Mouse (Mus musculus): ENCODE results near the gene Fam186b. TPM values are rescaled to one million over a fixed set of nuclear protein-coding genes. Genes with fewer than 3 reads are reported as not detected.

Fam186b gene
- polyA plus RNA-seq (2014; fragmentation: Nextera tagmentation; extraction: Ambion mirVana): 0.19 TPM in 1 of 2 replicates, not detected in the other

DNA sequence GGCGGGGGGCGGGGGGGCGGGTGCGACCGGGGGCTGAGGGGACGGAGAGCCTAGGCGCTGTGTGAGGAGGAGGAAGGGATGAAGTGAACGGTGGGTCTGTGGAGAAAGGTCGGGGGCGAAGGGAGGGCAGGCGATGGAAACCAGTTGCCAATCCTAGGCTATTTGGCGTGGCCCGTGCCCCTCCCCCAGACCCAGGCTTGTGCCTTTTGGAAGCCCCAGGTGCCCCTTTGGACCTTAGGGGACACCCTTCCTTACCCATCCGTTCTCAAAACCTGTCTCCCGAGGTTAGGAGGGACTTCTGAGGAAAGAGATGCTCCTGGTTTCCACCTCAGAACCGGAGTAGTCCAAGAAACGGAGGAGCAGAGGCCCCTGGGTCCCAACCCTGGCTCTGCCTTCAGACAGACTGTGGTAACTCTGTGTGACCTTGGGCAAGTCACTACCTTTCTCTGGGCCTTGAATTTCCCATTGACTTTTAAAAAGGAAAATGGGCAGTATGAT is at the start of gene Fam186b:
Fam186b (minus strand) TSS at position 405 of the 498 bp plus-strand sequence.
- H3K36me3 ChIP-seq (ENCODE audit: control insufficient read depth, insufficient read depth, low read length): no peaks in the 10 kb centered on the region

DNA sequence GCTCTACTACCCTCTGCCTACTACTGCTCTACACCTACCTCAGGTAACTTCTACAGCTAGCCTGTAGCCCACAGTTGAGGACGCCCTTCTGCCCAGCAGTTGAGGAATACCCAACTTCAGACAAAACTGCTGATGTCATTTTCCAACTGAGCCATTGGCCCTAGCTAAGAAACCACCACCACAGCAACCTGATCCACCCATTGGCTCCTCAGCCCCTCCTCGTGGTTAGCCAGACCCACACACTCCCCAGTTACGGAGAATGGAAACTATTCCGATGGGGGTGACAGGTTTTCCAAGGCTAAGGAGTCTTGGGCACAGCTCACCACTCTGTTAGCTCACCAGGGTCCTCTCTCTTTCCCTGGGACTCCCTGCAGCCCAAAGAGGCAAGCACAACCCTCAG is 49.3 kb upstream of the Fam186b start:
- 79% methylated on average over 4 of the region's 4 CpGs for WGBS
- Histone ChIP-seq H3K4me2 (no peak overlapping the region), H3K4me3 (ENCODE audit: low read depth, low read length) (no peak overlapping the region), H3K27ac (ENCODE audit: low read depth, low read length) (no peak overlapping the region), H3K9me3 (ENCODE audit: control insufficient read depth, low read length) (no peaks in the 10 kb centered on the region), H3K4me1 (ENCODE audit: control insufficient read depth, insufficient read depth, low read length) (peaks cover 3% of the 10 kb centered on the region; the same call in 1 of the 2 replicates), H3K27me3 (ENCODE audit: control insufficient read depth, insufficient read depth, low read length) (no peaks in the 10 kb centered on the region), H3K36me3 (ENCODE audit: control insufficient read depth, insufficient read depth, low read length) (no peaks in the 10 kb centered on the region), H3K9ac (ENCODE audit: low read length) (no peak overlapping the region)
- DNase-seq (ENCODE audit: low spot score, missing footprints) (no peak), ATAC-seq (ENCODE audit: low FRiP score) (no peak)

More for the DNA sequence above, at the start of gene Fam186b:
- peak within 1 kb of the TSS; percentile 56 for H3K4me2 ChIP-seq
- DNase-seq (ENCODE audit: low spot score, missing footprints) (peak; percentile 94), ATAC-seq (ENCODE audit: low FRiP score) (peak; percentile 69)
- H3K4me3 ChIP-seq (ENCODE audit: low read depth, low read length): peak within 1 kb of the TSS; percentile 70
- 2% methylated on average over 16 of the region's 17 CpGs for WGBS
- peak within 1 kb of the TSS; percentile 81 for H3K9ac ChIP-seq (ENCODE audit: low read length)
- H3K9me3 ChIP-seq (ENCODE audit: control insufficient read depth, low read length): no peaks in the 10 kb centered on the region
- H3K4me1 ChIP-seq (ENCODE audit: control insufficient read depth, insufficient read depth, low read length): peaks cover 11% of the 10 kb centered on the region
- peak within 1 kb of the TSS; percentile 87 for H3K27ac ChIP-seq (ENCODE audit: low read depth, low read length)
- no peaks in the 10 kb centered on the region for H3K27me3 ChIP-seq (ENCODE audit: control insufficient read depth, insufficient read depth, low read length)

DNA sequence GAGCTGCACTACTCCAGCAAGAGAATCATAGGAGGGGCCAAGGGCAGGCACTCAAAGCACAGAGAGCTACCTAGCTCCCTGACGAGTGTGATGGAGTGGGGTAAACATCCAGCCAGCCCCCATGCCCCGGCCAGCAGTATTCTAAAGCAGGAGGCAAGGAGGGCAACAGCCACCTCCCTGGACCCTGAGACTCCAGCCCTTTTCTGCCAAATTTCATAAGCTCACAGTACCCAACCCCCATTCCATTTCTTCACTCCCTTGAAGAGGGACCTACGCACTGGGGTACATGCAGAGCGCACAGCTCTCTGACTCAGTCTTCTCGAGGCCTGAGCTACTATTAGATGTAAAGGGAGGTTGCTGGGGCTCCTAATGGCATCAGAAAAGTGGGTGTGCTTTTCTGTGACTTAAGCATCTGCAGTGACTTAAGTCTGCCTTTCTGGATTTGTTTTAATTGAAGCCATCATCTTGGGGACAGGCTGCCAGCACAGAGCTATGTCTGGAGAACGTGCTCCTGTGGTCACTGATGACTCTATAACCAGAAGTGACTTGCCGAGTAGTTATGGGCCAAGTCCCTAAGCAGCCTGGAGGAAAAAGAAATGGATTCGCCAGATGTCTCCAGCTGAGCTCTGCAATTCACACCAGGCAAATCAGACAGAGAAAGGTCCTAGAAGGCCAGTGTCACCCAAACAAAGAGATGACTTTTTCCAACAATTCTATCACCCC is 48.6 kb upstream of the Fam186b start:
- Histone ChIP-seq H3K4me1 (ENCODE audit: control insufficient read depth, insufficient read depth, low read length) (peaks cover 3% of the 10 kb centered on the region; the same call in 1 of the 2 replicates), H3K4me3 (ENCODE audit: low read depth, low read length) (no peak overlapping the region), H3K9me3 (ENCODE audit: control insufficient read depth, low read length) (no peaks in the 10 kb centered on the region), H3K27ac (ENCODE audit: low read depth, low read length) (no peak overlapping the region), H3K9ac (ENCODE audit: low read length) (no peak overlapping the region), H3K27me3 (ENCODE audit: control insufficient read depth, insufficient read depth, low read length) (no peaks in the 10 kb centered on the region), H3K4me2 (no peak overlapping the region), H3K36me3 (ENCODE audit: control insufficient read depth, insufficient read depth, low read length) (no peaks in the 10 kb centered on the region)
- no peak for ATAC-seq (ENCODE audit: low FRiP score)
- WGBS: 76% methylated on average over 8 of the region's 8 CpGs
- no peak for DNase-seq (ENCODE audit: low spot score, missing footprints)

DNA sequence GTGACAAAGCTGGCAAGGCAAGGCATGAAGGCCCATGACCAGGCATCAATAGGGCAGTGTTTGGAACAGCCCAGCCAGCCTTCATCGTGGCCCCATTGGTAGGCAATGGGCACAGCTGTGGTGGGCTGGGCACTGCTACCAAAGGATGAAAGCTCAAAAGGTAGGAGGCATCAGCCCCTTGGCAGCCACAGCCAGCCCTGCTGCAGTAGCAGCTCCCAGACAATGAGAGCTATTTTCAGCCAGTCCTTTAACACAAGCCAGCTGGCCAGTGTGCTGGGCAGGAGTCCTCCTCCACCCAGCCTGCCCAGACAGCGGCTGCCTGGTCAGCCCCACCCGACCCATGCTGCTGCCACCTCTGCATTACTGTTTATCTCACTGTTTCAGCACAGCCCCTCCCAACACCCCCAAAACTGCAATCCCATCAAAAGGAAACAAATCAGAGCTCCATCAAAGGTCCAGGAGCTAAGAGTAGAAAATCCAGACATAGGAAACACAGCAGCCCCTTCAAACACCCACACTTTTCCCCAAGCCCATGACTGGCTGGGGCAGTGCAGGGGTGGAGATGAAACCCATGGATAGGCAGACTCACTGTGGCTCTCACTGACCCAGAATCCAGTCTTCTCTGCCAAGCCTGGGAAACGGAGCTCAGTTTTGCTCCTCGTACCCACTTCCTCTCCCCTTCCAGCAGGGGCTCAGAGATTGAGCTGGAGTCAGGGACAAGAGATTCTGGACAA is 47.9 kb upstream of the Fam186b start:
- 60% methylated on average over 5 of the region's 5 CpGs for WGBS
- Histone ChIP-seq H3K27me3 (ENCODE audit: control insufficient read depth, insufficient read depth, low read length) (no peaks in the 10 kb centered on the region), H3K4me1 (ENCODE audit: control insufficient read depth, insufficient read depth, low read length) (peaks cover 3% of the 10 kb centered on the region; the same call in 1 of the 2 replicates), H3K4me2 (no peak overlapping the region), H3K4me3 (ENCODE audit: low read depth, low read length) (no peak overlapping the region), H3K27ac (ENCODE audit: low read depth, low read length) (no peak overlapping the region), H3K9me3 (ENCODE audit: control insufficient read depth, low read length) (no peaks in the 10 kb centered on the region), H3K9ac (ENCODE audit: low read length) (no peak overlapping the region), H3K36me3 (ENCODE audit: control insufficient read depth, insufficient read depth, low read length) (no peaks in the 10 kb centered on the region)
- DNase-seq (ENCODE audit: low spot score, missing footprints) (no peak), ATAC-seq (ENCODE audit: low FRiP score) (no peak)

DNA sequence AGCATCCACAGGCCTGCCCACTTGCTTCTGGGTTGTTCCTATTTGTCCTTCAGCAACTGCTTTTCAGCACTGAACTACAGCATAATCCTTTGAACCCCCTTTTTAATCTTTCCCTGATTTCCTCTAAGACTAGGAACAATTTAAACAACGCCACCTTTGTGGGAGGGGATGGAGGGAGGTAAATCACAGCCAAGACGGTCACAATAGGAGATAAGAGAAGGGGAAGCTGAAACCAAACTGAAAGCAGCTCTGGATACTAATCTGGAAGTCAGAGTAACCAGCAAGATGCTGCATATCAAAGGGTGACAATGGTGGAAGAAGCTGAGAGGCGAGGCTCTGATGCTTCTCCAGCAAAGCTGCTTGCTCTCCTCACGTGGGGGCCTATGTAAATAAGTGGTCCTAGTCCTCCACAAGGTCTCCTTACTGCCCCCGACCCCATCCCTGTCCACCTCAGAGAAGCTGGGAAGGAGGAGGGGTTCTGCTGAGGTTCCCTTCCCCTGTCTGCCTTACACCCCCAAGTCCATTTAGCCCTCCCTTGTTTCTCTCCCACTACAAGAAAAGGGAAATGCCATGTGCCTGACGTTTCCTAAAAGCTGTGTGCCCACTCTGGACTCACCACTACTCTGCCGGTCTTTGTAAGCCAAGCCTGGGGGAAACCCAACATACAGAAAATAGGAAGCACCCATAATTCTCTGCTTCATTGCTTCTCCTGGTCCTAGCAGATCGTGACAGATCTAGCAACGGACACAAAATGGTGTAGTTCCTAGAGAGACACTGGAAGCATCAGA is 46.7 kb upstream of the Fam186b start:
- Histone ChIP-seq H3K27ac (ENCODE audit: low read depth, low read length) (no peak overlapping the region), H3K4me2 (no peak overlapping the region), H3K9ac (ENCODE audit: low read length) (no peak overlapping the region), H3K4me3 (ENCODE audit: low read depth, low read length) (no peak overlapping the region), H3K4me1 (ENCODE audit: control insufficient read depth, insufficient read depth, low read length) (peaks cover 3% of the 10 kb centered on the region; the same call in 1 of the 2 replicates), H3K9me3 (ENCODE audit: control insufficient read depth, low read length) (no peaks in the 10 kb centered on the region), H3K27me3 (ENCODE audit: control insufficient read depth, insufficient read depth, low read length) (no peaks in the 10 kb centered on the region), H3K36me3 (ENCODE audit: control insufficient read depth, insufficient read depth, low read length) (no peaks in the 10 kb centered on the region)
- 49% methylated on average over 9 of the region's 9 CpGs for WGBS
- DNase-seq (ENCODE audit: low spot score, missing footprints) (no peak), ATAC-seq (ENCODE audit: low FRiP score) (no peak)

DNA sequence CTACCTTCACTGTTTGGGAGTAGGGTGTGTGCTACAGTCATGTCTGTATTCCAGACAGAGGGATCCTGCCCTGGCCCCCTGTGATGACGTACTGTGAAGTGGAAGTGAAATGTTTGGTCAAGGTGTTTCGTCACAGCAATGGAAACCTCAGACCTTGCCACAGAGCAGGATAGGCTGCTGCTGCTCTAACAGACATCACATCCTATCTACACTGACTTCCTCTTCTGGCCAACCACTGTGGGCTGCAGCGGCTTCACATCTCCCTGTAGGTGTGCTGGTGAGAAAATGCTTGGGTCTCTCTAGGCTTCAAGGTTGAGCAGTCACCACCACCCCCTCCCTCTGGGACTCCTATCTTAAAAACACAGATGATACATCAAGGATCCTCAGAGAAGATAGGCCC is 45.4 kb upstream of the Fam186b start:
- DNase-seq (ENCODE audit: low spot score, missing footprints): no peak
- Histone ChIP-seq H3K36me3 (ENCODE audit: control insufficient read depth, insufficient read depth, low read length) (no peaks in the 10 kb centered on the region), H3K27me3 (ENCODE audit: control insufficient read depth, insufficient read depth, low read length) (no peaks in the 10 kb centered on the region), H3K9ac (ENCODE audit: low read length) (no peak overlapping the region), H3K4me1 (ENCODE audit: control insufficient read depth, insufficient read depth, low read length) (peaks cover 3% of the 10 kb centered on the region; the same call in 1 of the 2 replicates), H3K9me3 (ENCODE audit: control insufficient read depth, low read length) (no peaks in the 10 kb centered on the region), H3K4me2 (no peak overlapping the region), H3K27ac (ENCODE audit: low read depth, low read length) (no peak overlapping the region), H3K4me3 (ENCODE audit: low read depth, low read length) (no peak overlapping the region)
- 99% methylated on average over 3 of the region's 3 CpGs for WGBS
- no peak for ATAC-seq (ENCODE audit: low FRiP score)

DNA sequence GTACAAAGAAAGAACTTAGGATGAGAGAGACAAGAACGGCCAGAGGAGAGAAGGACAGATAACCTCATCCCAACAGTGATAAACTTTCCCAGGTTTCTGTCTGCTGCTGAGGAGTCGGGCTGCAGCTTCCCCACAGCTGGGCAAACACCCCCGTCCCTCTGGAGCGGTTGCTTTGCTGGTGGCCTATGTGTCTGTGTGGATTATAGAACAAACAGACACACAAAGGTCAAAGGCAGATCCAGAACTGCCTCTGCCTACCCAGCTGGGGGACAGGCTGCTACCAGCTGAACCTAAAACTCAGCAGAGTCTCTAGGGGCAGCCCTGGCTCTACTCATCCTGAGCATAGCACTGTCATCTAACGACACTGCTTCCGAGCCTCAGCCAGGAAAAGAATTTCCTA is 44.0 kb upstream of the Fam186b start:
- no peak overlapping the region for H3K4me2 ChIP-seq
- DNase-seq (ENCODE audit: low spot score, missing footprints) (no peak), ATAC-seq (ENCODE audit: low FRiP score) (no peak)
- H3K4me3 ChIP-seq (ENCODE audit: low read depth, low read length): no peak overlapping the region
- WGBS: 55% methylated on average over 6 of the region's 6 CpGs
- peaks cover 3% of the 10 kb centered on the region; the same call in 1 of the 2 replicates for H3K4me1 ChIP-seq (ENCODE audit: control insufficient read depth, insufficient read depth, low read length)
- H3K9me3 ChIP-seq (ENCODE audit: control insufficient read depth, low read length): no peaks in the 10 kb centered on the region
- no peaks in the 10 kb centered on the region for H3K27me3 ChIP-seq (ENCODE audit: control insufficient read depth, insufficient read depth, low read length)
- H3K9ac ChIP-seq (ENCODE audit: low read length): no peak overlapping the region
- H3K36me3 ChIP-seq (ENCODE audit: control insufficient read depth, insufficient read depth, low read length): no peaks in the 10 kb centered on the region
- H3K27ac ChIP-seq (ENCODE audit: low read depth, low read length): no peak overlapping the region

DNA sequence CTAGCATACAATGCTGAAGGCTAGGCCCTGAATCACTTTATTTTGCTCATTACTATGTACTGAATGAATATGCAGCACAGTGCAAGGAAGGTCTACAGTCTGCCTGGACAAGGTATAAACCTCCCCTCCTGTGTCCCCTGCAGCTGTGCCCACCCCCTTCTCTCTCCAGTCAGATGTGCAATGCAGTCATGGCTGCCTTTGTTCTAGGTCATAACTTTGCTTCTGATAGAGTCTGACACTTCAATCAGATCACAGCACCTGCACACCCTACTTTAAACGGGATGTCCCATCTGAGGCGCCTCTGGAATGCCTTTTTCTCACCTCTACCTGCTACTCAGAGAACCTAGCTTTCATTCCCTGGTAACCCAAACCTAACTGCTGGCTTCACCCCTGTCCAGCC is 43.2 kb upstream of the Fam186b start:
- Histone ChIP-seq H3K36me3 (ENCODE audit: control insufficient read depth, insufficient read depth, low read length) (no peaks in the 10 kb centered on the region), H3K27me3 (ENCODE audit: control insufficient read depth, insufficient read depth, low read length) (no peaks in the 10 kb centered on the region), H3K9ac (ENCODE audit: low read length) (no peak overlapping the region), H3K9me3 (ENCODE audit: control insufficient read depth, low read length) (no peaks in the 10 kb centered on the region), H3K4me1 (ENCODE audit: control insufficient read depth, insufficient read depth, low read length) (peaks cover 3% of the 10 kb centered on the region; the same call in 1 of the 2 replicates), H3K4me3 (ENCODE audit: low read depth, low read length) (no peak overlapping the region), H3K4me2 (no peak overlapping the region), H3K27ac (ENCODE audit: low read depth, low read length) (no peak overlapping the region)
- DNase-seq (ENCODE audit: low spot score, missing footprints) (no peak), ATAC-seq (ENCODE audit: low FRiP score) (no peak)
- 87% methylated on average over 2 of the region's 2 CpGs for WGBS

Measured in midbrain, embryonic 11.5 days (tissue).